Mouse (Mus musculus) ES-E14 (cell line): ENCODE data around the gene 9430038I01Rik.

Experiments used
- CHD2 ChIP-seq: IDR thresholded peaks from 2 replicates; pipeline ENCODE4 v1.6.1; 2014; ENCODE audit warnings: mild to moderate bottlenecking, low read depth, low read length, inconsistent platforms
- HCFC1 ChIP-seq: IDR thresholded peaks from 2 replicates; pipeline ENCODE4 v1.6.1; 2012; ENCODE audit warnings: low read length, inconsistent platforms, borderline replicate concordance; ENCODE audit not compliant: insufficient read depth
- ZNF384 ChIP-seq: IDR thresholded peaks from 2 replicates; pipeline ENCODE4 v1.6.1; 2012; ENCODE audit warnings: low read depth, low read length, inconsistent platforms

GRCm38 (mm10) chr7:137364571-137364970 is 46.0 kb downstream of the 9430038I01Rik start:
- TF ChIP-seq HCFC1 (no peak), ZNF384 (no peak), CHD2 (no peak)
